Mouse (Mus musculus) bone marrow, adult 2 months (tissue): ENCODE results near the gene Arhgap30. TPM values are rescaled to one million over a fixed set of nuclear protein-coding genes. Genes with fewer than 3 reads are reported as not detected.

Source experiments
- H3K27ac ChIP-seq: fragments of 200-500 bp; 2 replicates; pipeline ENCODE4 v1.5.1; 2012; ENCODE audit warnings: low read depth, mild to moderate bottlenecking, control low read depth, inconsistent platforms, low read length; ENCODE audit not compliant: control insufficient read depth, poor library complexity, insufficient read depth
- H3K4me1 ChIP-seq: fragments of 200-500 bp; 2 replicates; pipeline ENCODE4 v1.6.1; 2011; ENCODE audit warnings: low read length; ENCODE audit not compliant: control insufficient read depth, insufficient read depth
- H3K4me3 ChIP-seq: fragments of 200-500 bp; replicated peaks from 2 replicates; pipeline ENCODE3; 2011; ENCODE audit warnings: mild to moderate bottlenecking, low read depth, low read length, control low read depth; ENCODE audit not compliant: control insufficient read depth
- CTCF ChIP-seq: fragments of 200-500 bp; IDR thresholded peaks from 2 replicates; pipeline ENCODE4 v1.5.1; 2011; ENCODE audit warnings: low read length, control low read depth; ENCODE audit not compliant: control insufficient read depth, insufficient read depth
- POLR2A ChIP-seq: fragments of 200-500 bp; IDR thresholded peaks from 2 replicates; pipeline ENCODE4 v1.6.1; 2011; ENCODE audit warnings: low read depth, mild to moderate bottlenecking, control low read depth, low read length, borderline replicate concordance; ENCODE audit not compliant: control insufficient read depth
- WGBS: fragments of 180-500 bp; shearing (Covaris S2); methylation state at CpG from one replicate; pipeline ENCODE4 v1.1.7; 2018; 5-methylcytosine and 5-hydroxymethylcytosine counted together
- polyA plus RNA-seq: library from polyadenylated mRNA; stranded (reverse); fragments of >200 nt; gene quantifications from 2 replicates; pipeline ENCODE4 v1.2.4, GENCODE M21; 2011; ENCODE audit warnings: low replicate concordance; ENCODE audit not compliant: missing spikeins, insufficient read depth, insufficient read length

The Arhgap30 gene
- polyA plus RNA-seq, 1 experiment: 72.9 TPM

GRCm38 (mm10) chr1:171454926-171455325 lies 66.2 kb downstream of the Arhgap30 start:
- no peaks in the 10 kb centered on the region for H3K4me1 ChIP-seq
- WGBS: 73% methylated on average over 6 of the region's 6 CpGs
- no peak overlapping the region for H3K27ac ChIP-seq
- H3K4me3 ChIP-seq: no peak overlapping the region
- TF ChIP-seq POLR2A (no peak), CTCF (no peak)

- TF ChIP-seq POLR2A (no peak), CTCF (no peak)
- 70% methylated on average over 1 of the region's 1 CpGs for WGBS
- no peak overlapping the region for H3K4me3 ChIP-seq
- H3K4me1 ChIP-seq: no peaks in the 10 kb centered on the region; the same call in 1 of the 2 replicates
- no peak overlapping the region for H3K27ac ChIP-seq
These were observed 68.8 kb downstream of the Arhgap30 start for GRCm38 (mm10) chr1:171457568-171457967.

GRCm38 (mm10) chr1:171459791-171460190 lies 71.0 kb downstream of the Arhgap30 start:
- Histone ChIP-seq H3K27ac (no peak overlapping the region), H3K4me1 (no peaks in the 10 kb centered on the region; the same call in 1 of the 2 replicates), H3K4me3 (no peak overlapping the region)
- 58% methylated on average over 5 of the region's 5 CpGs for WGBS
- TF ChIP-seq POLR2A: no peak
- no peak for TF ChIP-seq CTCF

Other genes with a start within 250 kb of the Arhgap30 start
- gene Sdhc, start 238.4 kb upstream of the Arhgap30 start, polyA plus RNA-seq: 63.6 and 72.1 TPM in 2 replicates
- gene Mpz, start 238.2 kb upstream of the Arhgap30 start, polyA plus RNA-seq: not detected in 2 replicates
- 4.3 and 5.1 TPM in 2 replicates for gene Pcp4l1, start 192.7 kb upstream of the Arhgap30 start, polyA plus RNA-seq
- 0.80 and 1.0 TPM in 2 replicates for gene Nr1i3, start 175.0 kb upstream of the Arhgap30 start, polyA plus RNA-seq
- 10.8 and 20.1 TPM in 2 replicates for gene Tomm40l, start 166.4 kb upstream of the Arhgap30 start, polyA plus RNA-seq
- 66.3 and 203 TPM in 2 replicates for gene Apoa2, start 163.9 kb upstream of the Arhgap30 start, polyA plus RNA-seq
- 102 and 317 TPM in 2 replicates for gene Fcer1g, start 154.6 kb upstream of the Arhgap30 start, polyA plus RNA-seq
- gene Adamts4, start 138.5 kb upstream of the Arhgap30 start, polyA plus RNA-seq: 0.25 TPM in 1 of 2 replicates, not detected in the other
- 109 and 134 TPM in 2 replicates for gene Ndufs2, start 137.6 kb upstream of the Arhgap30 start, polyA plus RNA-seq
- gene B4galt3, start 118.6 kb upstream of the Arhgap30 start, polyA plus RNA-seq: 29.8 and 67.5 TPM in 2 replicates
- gene Ppox, start 107.8 kb upstream of the Arhgap30 start, polyA plus RNA-seq: 197 and 282 TPM in 2 replicates
- gene Usp21, start 101.0 kb upstream of the Arhgap30 start, polyA plus RNA-seq: 39.1 and 60.0 TPM in 2 replicates
- gene Ufc1, start 93.9 kb upstream of the Arhgap30 start, polyA plus RNA-seq: 34.0 and 84.2 TPM in 2 replicates
- 31.6 and 49.7 TPM in 2 replicates for gene Dedd, start 59.8 kb upstream of the Arhgap30 start, polyA plus RNA-seq
- gene Nit1, start 43.3 kb upstream of the Arhgap30 start, polyA plus RNA-seq: 16.0 and 18.8 TPM in 2 replicates
- gene Pfdn2, start 43.3 kb upstream of the Arhgap30 start, polyA plus RNA-seq: 73.2 and 94.4 TPM in 2 replicates
- 1.3 TPM in 1 of 2 replicates, not detected in the other for gene Klhdc9, start 28.2 kb upstream of the Arhgap30 start, polyA plus RNA-seq
- gene Nectin4, start 18.9 kb upstream of the Arhgap30 start, polyA plus RNA-seq: 0.27 and 1.1 TPM in 2 replicates
- gene Usf1, start 22.4 kb downstream of the Arhgap30 start, polyA plus RNA-seq: 48.6 and 92.2 TPM in 2 replicates
- 8.7 and 19.3 TPM in 2 replicates for gene Tstd1, start 29.9 kb downstream of the Arhgap30 start, polyA plus RNA-seq
- 13.2 and 21.5 TPM in 2 replicates for gene F11r, start 48.6 kb downstream of the Arhgap30 start, polyA plus RNA-seq
- gene Alyref2, start 114.5 kb downstream of the Arhgap30 start, polyA plus RNA-seq: 4.5 and 8.7 TPM in 2 replicates
- gene Itln1, start 146.3 kb downstream of the Arhgap30 start, polyA plus RNA-seq: not detected in 2 replicates
- gene Cd244a, start 170.2 kb downstream of the Arhgap30 start, polyA plus RNA-seq: 1.9 and 4.0 TPM in 2 replicates
- gene Ly9, start 218.5 kb downstream of the Arhgap30 start, polyA plus RNA-seq: 12.8 and 23.7 TPM in 2 replicates